Mouse (Mus musculus) CH12.LX (cell line): ENCODE data around the gene Ufsp1. TPM values are rescaled to one million over a fixed set of nuclear protein-coding genes. Genes with fewer than 3 reads are reported as not detected.

ENCODE experiments used
- DNase-seq: peaks from one replicate; pipeline ENCODE4 v3.0.0-alpha.2; 2013; ENCODE audit errors: extremely low read depth
- H3K27ac ChIP-seq: 2 replicates; pipeline ENCODE4 v1.5.1; 2012; ENCODE audit warnings: low read depth, mild to moderate bottlenecking, control low read depth, moderate library complexity; ENCODE audit not compliant: insufficient read depth
- H3K27me3 ChIP-seq: replicated peaks from 2 replicates; pipeline ENCODE3; 2012; ENCODE audit warnings: inconsistent platforms
- H3K36me3 ChIP-seq, 2 experiments: replicated peaks in 1 of 2; 2 replicates each; pipeline versions ENCODE3 to v1.6.1; 2012; ENCODE audit warnings: inconsistent platforms in 1 of 2, low read length in 1 of 2, mild to moderate bottlenecking in 1 of 2, mixed read lengths in 1 of 2, moderate library complexity in 1 of 2; ENCODE audit not compliant: control insufficient read depth in 1 of 2, insufficient read depth in 1 of 2
- H3K4me1 ChIP-seq, 2 experiments: 2 replicates each; pipeline ENCODE4 v1.6.1; 2012; ENCODE audit warnings: inconsistent platforms in 1 of 2, moderate library complexity in 1 of 2; ENCODE audit not compliant: insufficient read depth in 2 of 2, control insufficient read depth in 1 of 2
- H3K4me2 ChIP-seq: 2 replicates; pipeline ENCODE4 v1.6.1; 2012; ENCODE audit warnings: low read depth, mild to moderate bottlenecking, control low read depth; ENCODE audit not compliant: poor library complexity, insufficient read depth, severe bottlenecking
- H3K4me3 ChIP-seq, 3 experiments: fragments of 150-350 bp in 1 of 3; sonication (generic) in 1 of 3; replicated peaks in 1 of 3; 2 replicates each; pipeline versions ENCODE3 to v1.5.1; 2011 to 2012; ENCODE audit warnings: low read depth in 2 of 3, low read length in 2 of 3, mild to moderate bottlenecking in 2 of 3, moderate library complexity in 2 of 3, control low read depth in 1 of 3, improper control_type of control experiment in 1 of 3, inconsistent platforms in 1 of 3, mixed read lengths in 1 of 3; ENCODE audit not compliant: poor library complexity in 1 of 3
- H3K79me2 ChIP-seq: replicated peaks from 2 replicates; pipeline ENCODE4 v1.6.1; 2012; ENCODE audit warnings: mild to moderate bottlenecking, moderate library complexity; ENCODE audit not compliant: control insufficient read depth, poor library complexity, insufficient read depth, severe bottlenecking; ENCODE audit errors: extremely low read depth
- H3K9ac ChIP-seq: 2 replicates; pipeline ENCODE4 v1.6.1; 2012; ENCODE audit warnings: low read depth, mild to moderate bottlenecking, control low read depth, moderate library complexity; ENCODE audit not compliant: insufficient read depth
- H3K9me3 ChIP-seq: replicated peaks from 2 replicates; pipeline ENCODE3; 2012; ENCODE audit warnings: low read length, inconsistent platforms, mixed read lengths
- BHLHE40 ChIP-seq: IDR thresholded peaks from 2 replicates; pipeline ENCODE4 v1.6.1; 2011; ENCODE audit warnings: mild to moderate bottlenecking, low read depth, low read length, improper control_type of control experiment
- CHD1 ChIP-seq: IDR thresholded peaks from 2 replicates; pipeline ENCODE4 v1.6.1; 2012; ENCODE audit warnings: low read depth, low read length, improper control_type of control experiment, inconsistent platforms
- CHD2 ChIP-seq: IDR thresholded peaks from 2 replicates; pipeline ENCODE4 v1.6.1; 2011; ENCODE audit warnings: low read length, improper control_type of control experiment
- CTCF ChIP-seq, 2 experiments: IDR thresholded peaks in 1 of 2; conservative IDR thresholded peaks in 1 of 2; 2 replicates each; pipeline ENCODE4 v1.5.1; 2011 to 2012; ENCODE audit warnings: low read depth in 2 of 2, low read length in 2 of 2, improper control_type of control experiment in 1 of 2, inconsistent platforms in 1 of 2, mild to moderate bottlenecking in 1 of 2, moderate library complexity in 1 of 2
- ELF1 ChIP-seq: IDR thresholded peaks from 2 replicates; pipeline ENCODE4 v1.6.1; 2014; ENCODE audit warnings: low read depth, mild to moderate bottlenecking, inconsistent platforms, low read length, improper control_type of control experiment
- ETS1 ChIP-seq: conservative IDR thresholded peaks from 2 replicates; pipeline ENCODE4 v1.6.1; 2012; ENCODE audit warnings: low read depth, mild to moderate bottlenecking, inconsistent platforms, low read length, improper control_type of control experiment, moderate library complexity
- HCFC1 ChIP-seq: IDR thresholded peaks from 2 replicates; pipeline ENCODE4 v1.6.1; 2012; ENCODE audit warnings: low read depth, mild to moderate bottlenecking, inconsistent platforms, low read length, improper control_type of control experiment
- JUN ChIP-seq: IDR thresholded peaks from 2 replicates; pipeline ENCODE4 v1.6.1; 2011; ENCODE audit warnings: low read depth, mild to moderate bottlenecking, low read length, improper control_type of control experiment, moderate library complexity; ENCODE audit not compliant: insufficient read depth
- JUND ChIP-seq: conservative IDR thresholded peaks from 2 replicates; pipeline ENCODE4 v1.6.1; 2011; ENCODE audit warnings: low read depth, low read length, improper control_type of control experiment
- KAT2A ChIP-seq: IDR thresholded peaks from 2 replicates; pipeline ENCODE4 v1.6.1; 2012; ENCODE audit warnings: low read length, improper control_type of control experiment, inconsistent platforms; ENCODE audit not compliant: insufficient replicate concordance
- MAFK ChIP-seq: IDR thresholded peaks from 2 replicates; pipeline ENCODE4 v1.6.1; 2011; ENCODE audit warnings: low read length, improper control_type of control experiment; ENCODE audit not compliant: insufficient replicate concordance
- MAX ChIP-seq: IDR thresholded peaks from 2 replicates; pipeline ENCODE4 v1.6.1; 2011; ENCODE audit warnings: low read length, improper control_type of control experiment
- MXI1 ChIP-seq: IDR thresholded peaks from 2 replicates; pipeline ENCODE4 v1.6.1; 2011; ENCODE audit warnings: mild to moderate bottlenecking, low read depth, low read length, improper control_type of control experiment
- MYC ChIP-seq: IDR thresholded peaks from 2 replicates; pipeline ENCODE4 v1.6.1; 2011; ENCODE audit warnings: low read depth, mild to moderate bottlenecking, improper control_type of control experiment, low read length
- NELFE ChIP-seq: IDR thresholded peaks from 2 replicates; pipeline ENCODE4 v1.6.1; 2011; ENCODE audit warnings: low read depth, low read length, improper control_type of control experiment
- POLR2A ChIP-seq: IDR thresholded peaks from 2 replicates; pipeline ENCODE4 v1.6.1; 2011; ENCODE audit warnings: low read depth, mild to moderate bottlenecking, improper control_type of control experiment, low read length
- POLR2AphosphoS2 ChIP-seq: IDR thresholded peaks from 2 replicates; pipeline ENCODE4 v1.6.1; 2011; ENCODE audit warnings: low read depth, low read length, improper control_type of control experiment
- RAD21 ChIP-seq: IDR thresholded peaks from 2 replicates; pipeline ENCODE4 v1.6.1; 2011; ENCODE audit warnings: low read depth, mild to moderate bottlenecking, low read length, improper control_type of control experiment, moderate library complexity
- RCOR1 ChIP-seq: conservative IDR thresholded peaks from 2 replicates; pipeline ENCODE4 v1.6.1; 2012; ENCODE audit warnings: low read depth, mild to moderate bottlenecking, inconsistent platforms, low read length, improper control_type of control experiment
- SIN3A ChIP-seq: IDR thresholded peaks from 2 replicates; pipeline ENCODE4 v1.6.1; 2012; ENCODE audit warnings: low read length, improper control_type of control experiment, inconsistent platforms
- SMC3 ChIP-seq: IDR thresholded peaks from 2 replicates; pipeline ENCODE4 v1.6.1; 2011; ENCODE audit warnings: low read depth, low read length, improper control_type of control experiment
- TBP ChIP-seq: conservative IDR thresholded peaks from 2 replicates; pipeline ENCODE4 v1.6.1; 2011; ENCODE audit warnings: low read depth, low read length, improper control_type of control experiment
- TCF12 ChIP-seq: IDR thresholded peaks from 2 replicates; pipeline ENCODE4 v1.6.1; 2014; ENCODE audit warnings: low read depth, mild to moderate bottlenecking, inconsistent platforms, low read length, improper control_type of control experiment
- UBTF ChIP-seq: IDR thresholded peaks from 2 replicates; pipeline ENCODE4 v1.6.1; 2012; ENCODE audit warnings: low read depth, mild to moderate bottlenecking, inconsistent platforms, low read length, improper control_type of control experiment, moderate library complexity
- USF1 ChIP-seq: IDR thresholded peaks from 2 replicates; pipeline ENCODE4 v1.6.1; 2014; ENCODE audit warnings: low read depth, mild to moderate bottlenecking, inconsistent platforms, low read length, improper control_type of control experiment
- ZC3H11A ChIP-seq: IDR thresholded peaks from 2 replicates; pipeline ENCODE4 v1.6.1; 2012; ENCODE audit warnings: low read depth, mild to moderate bottlenecking, inconsistent platforms, low read length, improper control_type of control experiment
- ZMIZ1 ChIP-seq: IDR thresholded peaks from 2 replicates; pipeline ENCODE4 v1.6.1; 2012; ENCODE audit warnings: low read depth, mild to moderate bottlenecking, inconsistent platforms, low read length, improper control_type of control experiment
- ZNF384 ChIP-seq: IDR thresholded peaks from 2 replicates; pipeline ENCODE4 v1.6.1; 2012; ENCODE audit warnings: low read depth, low read length, improper control_type of control experiment, inconsistent platforms
- dilution Hi-C: fragments of 300-500 bp; cut with MboI; formaldehyde crosslinking; loops from 2 replicates; pipeline ENCODE4 v1.14.3; 2020; ENCODE audit warnings: low sequenced_read_pairs; ENCODE audit not compliant: extremely low pct_unique_long_range_greater_than_20kb, extremely low pct_ligation_motif_present
- in situ Hi-C: fragments of 300-500 bp; cut with MboI; formaldehyde crosslinking; loops from 3 replicates; pipeline ENCODE4 v1.14.3; 2019; ENCODE audit warnings: low sequenced_read_pairs, low pct_ligation_motif_present, low pct_unique_long_range_greater_than_20kb, mixed read lengths
- polyA plus RNA-seq: library from polyadenylated mRNA; unstranded; fragments of >175 nt; gene quantifications from 2 replicates; pipeline ENCODE4 v1.2.1, GENCODE M21; 2012; ENCODE audit warnings: low read depth; ENCODE audit not compliant: insufficient read length
- total RNA-seq, 2 experiments: library from RNA; depleted of rRNA; stranded (reverse); fragments of 300-350 nt in 1 of 2; fragments of >200 nt in 1 of 2; gene quantifications; 2 replicates each; pipeline ENCODE4 v1.2.3; 2012 to 2014

The Ufsp1 gene
- total and polyA plus RNA-seq, 3 experiments = 0.91 to 5.2 (median 2.9) TPM

DNA sequence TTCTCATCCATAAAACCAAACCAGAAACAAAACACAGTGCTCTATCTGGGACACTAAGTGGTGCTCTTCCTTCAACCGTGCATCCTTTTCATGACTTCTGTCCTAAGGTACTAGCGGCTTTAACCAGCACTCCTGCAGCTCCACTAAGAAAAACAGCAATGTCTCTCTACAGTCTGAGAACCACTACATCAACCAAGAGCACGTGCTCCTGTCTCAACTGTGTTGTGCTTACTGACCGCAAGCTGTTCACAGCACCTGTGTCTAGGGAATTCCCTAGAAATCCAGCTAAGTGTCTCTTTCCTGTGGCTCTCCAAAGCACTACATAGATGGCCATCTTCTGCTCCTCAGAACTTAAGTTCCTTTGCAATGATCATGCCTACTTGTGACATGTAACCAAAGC is 10.4 kb downstream of the Ufsp1 start:
- no peak for DNase-seq
- Histone ChIP-seq H3K9ac (peak overlapping the region; percentile 89), H3K79me2 (peaks cover 57% of the 10 kb centered on the region), H3K9me3 (peaks cover 6% of the 10 kb centered on the region), H3K4me1 (peaks cover 7 to 41% of the 10 kb centered on the region in 2 experiments), H3K4me2 (peak overlapping the region; percentile 93), H3K36me3 (peaks cover 41 to 70% of the 10 kb centered on the region in 2 experiments), H3K27me3 (no peaks in the 10 kb centered on the region), H3K27ac (no peak overlapping the region), H3K4me3 (peak overlapping the region in 1 of 3 experiments; percentile 82)
- in situ Hi-C loops = no loop called here
- dilution Hi-C loops = no loop called here
- peak; percentile 56; the same call in 1 of the 2 replicates for TF ChIP-seq MXI1
- no peak for TF ChIP-seq HCFC1
- no peak for TF ChIP-seq ZC3H11A
- TF ChIP-seq CTCF (conservative IDR thresholded peaks at IDR 0.05 in 1 of 2, IDR thresholded peaks at IDR 0.05 in 1 of 2; ENCODE audit: low read depth in 2 of 2, low read length in 2 of 2) = peak in 1 of 2 experiments; percentile 1; a peak in 1 of 4 replicates
- TF ChIP-seq MAX = peak; percentile 88
- peak; percentile 66; the same call in 1 of the 2 replicates for TF ChIP-seq MYC
- TF ChIP-seq BHLHE40 = peak; percentile 83

- peaks cover 56% of the 10 kb centered on the region for H3K79me2 ChIP-seq
- H3K4me2 ChIP-seq = peak overlapping the region; percentile 93
- DNase-seq = peak; percentile 71
- 0 out of 2 replicates have a peak overlapping the region, but pooled peaks have one; percentile 17 for H3K27ac ChIP-seq
- H3K27me3 ChIP-seq = no peaks in the 10 kb centered on the region
- peak overlapping the region; percentile 82 to 88 (median 83) for H3K4me3 ChIP-seq
- H3K36me3 ChIP-seq = peaks cover 30 to 68% of the 10 kb centered on the region in 2 experiments
- peaks cover 12 to 51% of the 10 kb centered on the region in 2 experiments for H3K4me1 ChIP-seq
- no peak for TF ChIP-seq ZNF384
- no peak; the same call in 1 of the 2 replicates for TF ChIP-seq CHD1
- TF ChIP-seq SMC3 = no peak
- TF ChIP-seq MXI1 = peak; percentile 96
- 0 out of 2 replicates have a peak, but pooled peaks have one; percentile 30 for TF ChIP-seq TBP
- TF ChIP-seq JUN = no peak
- no peak for TF ChIP-seq ELF1
- 0 out of 2 replicates have a peak, but pooled peaks have one; percentile 8 for TF ChIP-seq ZMIZ1
- no peak for TF ChIP-seq KAT2A
- peak; percentile 96 for TF ChIP-seq MAFK
- TF ChIP-seq MYC = peak; percentile 100
- no peak for TF ChIP-seq RAD21
- TF ChIP-seq ZC3H11A = no peak
- TF ChIP-seq POLR2AphosphoS2 = no peak
- TF ChIP-seq POLR2A = peak; percentile 58
- TF ChIP-seq BHLHE40 = peak; percentile 77
- TF ChIP-seq RCOR1 = no peak
- TF ChIP-seq ETS1 = peak; percentile 27; the same call in 1 of the 2 replicates
- no peak for TF ChIP-seq CHD2
- no peak for TF ChIP-seq NELFE
- TF ChIP-seq JUND = no peak
- peak; percentile 67; the same call in 1 of the 2 replicates for TF ChIP-seq SIN3A
- no peak for TF ChIP-seq USF1
- no peak for TF ChIP-seq TCF12
- no peak for TF ChIP-seq HCFC1
- TF ChIP-seq UBTF = no peak
- peak; percentile 98 for TF ChIP-seq MAX
- dilution Hi-C loops = no loop called here
- in situ Hi-C loops = no loop called here
- H3K9ac ChIP-seq = peak overlapping the region; percentile 89
- H3K9me3 ChIP-seq = peaks cover 6% of the 10 kb centered on the region
Measured at GRCm38 (mm10) chr5:137305822-137306221, 11.4 kb downstream of the Ufsp1 start.
